Mouse (Mus musculus) v-Abl transformed pro-B cells (cell line): ENCODE measurements at regions not wholly inside any gene's neighbourhood (a gene's known extent, or its start where the extent isn't known, plus 50 kb on each side); places are given as distances from the start of the nearest gene placed in this dataset.

ENCODE experiments used
- in situ Hi-C, 2 experiments: fragments of 400-800 bp; cut with MboI; formaldehyde crosslinking; loops; one replicate each; pipeline ENCODE4 v1.15.1; 2025; ENCODE audit not compliant: unreplicated experiment in 2 of 2

- in situ Hi-C loops, result loop anchor here in 1 of 2 experiments (10.0 kb wide), 1 partner anchor 1656 kb away; no protein-coding TSS in a partner anchor
Observed at GRCm38 (mm10) chr11:109878931-109879330, 51.1 kb upstream of the 1700012B07Rik start.
